Mouse (Mus musculus): ENCODE results near the gene Olfr1461.

The Olfr1461 gene

GRCm38 (mm10) chr19:13162700-13163099 lies at the start of gene Olfr1461:
Gene Olfr1461 (plus strand): TSS chr19:13163000.
- no peak for DNase-seq

GRCm38 (mm10) chr19:13149449-13149848 lies 13.4 kb upstream of the Olfr1461 start, which contains the start of gene Olfr1459:
Gene Olfr1459 (minus strand): TSS chr19:13149549.
- DNase-seq = no peak

- no peak for DNase-seq
Measured at GRCm38 (mm10) chr19:13185434-13185833, 22.6 kb downstream of the Olfr1461 start, which contains the start of gene Olfr1462. Gene Olfr1462 (plus strand): TSS chr19:13185734.

Data from cerebellum, adult 18-20 months (tissue).